Mouse (Mus musculus) small intestine, adult 2 months (tissue): ENCODE results near the gene Mapkapk3.

ENCODE experiments used
- CTCF ChIP-seq: fragments of 200-500 bp; IDR thresholded peaks from 2 replicates; pipeline ENCODE4 v1.5.1; 2012; ENCODE audit warnings: low read depth, mild to moderate bottlenecking, control low read depth, inconsistent platforms, low read length, moderate library complexity, mixed read lengths; ENCODE audit not compliant: insufficient replicate concordance, insufficient read length; ENCODE audit errors: extremely low read depth
- POLR2A ChIP-seq: fragments of 200-500 bp; IDR thresholded peaks from 2 replicates; pipeline ENCODE4 v1.6.1; 2012; ENCODE audit warnings: low read depth, mild to moderate bottlenecking, control low read depth, inconsistent platforms, low read length, moderate library complexity

DNA sequence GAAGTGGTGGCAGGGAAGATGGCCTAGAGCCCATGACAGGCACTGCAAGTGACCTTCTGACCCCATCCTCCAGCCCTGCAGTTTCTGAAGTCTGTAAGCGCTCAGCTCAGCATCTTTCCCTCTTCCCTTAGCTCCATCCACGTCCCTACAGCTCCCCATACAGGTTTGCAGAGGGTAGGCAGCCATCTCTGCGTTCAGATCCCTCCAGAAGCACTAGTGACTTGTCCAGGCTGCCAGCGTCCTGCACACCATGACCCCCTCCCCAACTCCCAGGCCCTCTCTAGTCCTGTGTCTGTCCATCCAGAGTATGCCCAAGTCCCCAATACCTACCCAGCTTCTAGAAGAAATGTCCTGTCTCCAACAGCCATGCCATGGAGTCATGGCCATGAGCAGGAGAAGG, 11.6 kb downstream of the Mapkapk3 start:
- TF ChIP-seq CTCF (no peak), POLR2A (no peak)
